Mouse (Mus musculus) kidney, postnatal 14 days (tissue): Measurements from ENCODE around the gene Csmd2.

Experiments
- DNase-seq: peaks from one replicate; pipeline ENCODE4 v3.0.0; 2022; ENCODE audit warnings: mixed read lengths

The Csmd2 gene

GRCm38 (mm10) chr4:128260907-128261560, 273.4 kb downstream of the Csmd2 start, which contains the start of gene Hmgb4:
Gene Hmgb4 (minus strand): TSS chr4:128260957.
- DNase-seq = no peak

GRCm38 (mm10) chr4:128264491-128264890, 276.8 kb downstream of the Csmd2 start:
- no peak for DNase-seq

GRCm38 (mm10) chr4:128265341-128265740, 277.7 kb downstream of the Csmd2 start:
- DNase-seq = no peak

- DNase-seq = peak; percentile 9
These were observed 281.7 kb downstream of the Csmd2 start for GRCm38 (mm10) chr4:128269261-128269875.

GRCm38 (mm10) chr4:128270177-128270576, 282.5 kb downstream of the Csmd2 start:
- DNase-seq = no peak

DNA sequence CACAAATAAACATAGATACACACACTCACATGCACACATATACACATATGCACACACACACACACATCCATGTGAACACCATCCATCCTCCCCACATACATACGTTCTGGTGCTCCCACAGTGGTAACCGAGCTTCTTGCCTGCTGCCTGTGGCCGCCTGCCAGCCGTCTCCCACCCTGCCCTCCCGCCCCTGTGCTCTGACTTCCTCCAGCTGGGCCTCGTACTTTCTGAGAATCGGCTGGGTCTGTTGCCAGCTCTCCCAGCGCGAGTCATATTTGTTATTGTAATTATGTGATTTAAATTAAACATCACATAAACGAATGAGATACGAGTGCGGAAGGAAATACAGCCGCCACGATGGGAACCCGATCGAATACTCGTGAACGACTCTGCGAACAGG, 283.3 kb downstream of the Csmd2 start:
- peak; percentile 51 for DNase-seq

- DNase-seq = no peak
These were observed 284.8 kb downstream of the Csmd2 start for GRCm38 (mm10) chr4:128272501-128272900.

DNA sequence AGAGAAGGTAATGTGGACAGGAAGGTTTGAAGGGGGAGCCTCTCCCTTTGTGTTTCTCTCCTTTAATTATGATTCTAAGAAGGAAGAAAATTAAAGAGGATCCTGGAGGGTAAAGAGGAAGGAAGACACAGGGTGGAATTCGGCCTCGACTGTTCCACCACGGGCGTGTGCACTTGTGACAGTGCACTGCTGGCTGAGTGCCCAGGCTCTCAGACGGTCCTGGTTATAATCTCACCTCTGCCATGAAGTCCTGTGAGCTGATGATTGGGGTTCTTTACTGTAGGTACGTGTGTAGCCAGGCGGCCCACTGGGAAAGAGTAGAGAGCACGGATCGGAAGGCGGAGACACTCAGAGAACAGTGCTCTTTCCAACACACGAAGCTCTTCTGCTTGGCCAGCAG, 285.5 kb downstream of the Csmd2 start:
- no peak for DNase-seq

- no peak for DNase-seq
These were observed 287.5 kb downstream of the Csmd2 start for GRCm38 (mm10) chr4:128275116-128275515.

- no peak for DNase-seq
These were observed 287.9 kb downstream of the Csmd2 start for GRCm38 (mm10) chr4:128275586-128275985.

GRCm38 (mm10) chr4:128285009-128285408, 297.4 kb downstream of the Csmd2 start:
- DNase-seq = no peak

DNA sequence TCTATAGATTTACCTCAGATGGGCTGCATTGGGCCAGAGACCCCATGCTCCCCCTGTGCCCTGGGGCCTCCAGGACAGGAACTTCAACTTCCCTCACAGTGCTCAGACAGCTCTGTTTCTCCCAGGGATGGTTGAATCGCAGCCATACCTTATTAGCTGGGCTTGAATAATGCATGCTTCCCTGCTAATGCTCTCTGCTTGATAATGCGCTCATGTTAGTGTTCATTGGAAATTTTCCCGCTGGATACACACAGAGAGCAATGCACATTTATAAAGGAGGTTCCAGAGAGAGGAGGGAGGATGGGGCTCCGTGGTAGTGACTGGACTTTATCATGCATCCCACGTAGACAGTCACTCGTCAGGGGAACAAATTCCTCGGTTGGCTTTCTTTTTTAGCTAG, 300.4 kb downstream of the Csmd2 start:
- no peak for DNase-seq

DNA sequence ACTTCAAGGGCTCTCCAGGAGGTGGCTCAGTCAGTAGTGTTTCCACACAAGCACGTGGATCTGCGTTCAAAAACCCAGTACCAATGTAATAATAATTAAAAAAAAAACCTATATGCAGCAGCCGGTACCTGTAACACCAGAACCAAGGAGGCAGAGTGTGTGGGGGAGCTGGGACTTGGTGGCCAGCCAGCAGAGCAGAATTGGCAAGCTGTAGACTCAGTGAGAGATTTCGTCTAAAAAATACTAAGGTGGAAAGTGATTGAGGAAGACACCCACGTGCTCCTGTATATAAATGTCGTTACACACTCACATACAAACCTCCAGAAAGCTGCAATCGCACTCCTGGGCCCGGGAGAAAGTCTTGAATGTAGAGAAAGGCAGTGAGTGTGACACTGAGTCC, 316.4 kb downstream of the Csmd2 start:
- no peak for DNase-seq

- no peak for DNase-seq
These were observed 318.4 kb downstream of the Csmd2 start for GRCm38 (mm10) chr4:128306011-128306410.

DNA sequence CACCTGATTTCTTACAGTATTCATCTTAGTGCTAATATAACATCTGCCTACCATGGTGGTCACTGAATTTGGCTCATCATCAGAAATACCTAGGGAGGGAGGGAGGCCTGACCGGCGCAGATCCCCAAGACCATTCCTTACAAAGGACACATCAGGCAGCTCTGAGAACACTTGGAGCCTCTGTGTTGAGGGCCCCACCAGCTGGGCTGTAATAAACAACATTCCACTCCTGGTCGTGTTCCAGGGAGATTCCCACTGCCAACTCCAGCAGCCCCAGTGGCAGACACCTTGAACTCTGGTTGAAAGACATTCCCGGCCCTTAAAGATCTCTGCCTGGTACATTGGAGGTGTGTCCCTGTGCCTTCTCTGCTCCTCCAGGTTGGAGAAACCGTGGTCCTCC, 327.7 kb downstream of the Csmd2 start:
- no peak for DNase-seq

GRCm38 (mm10) chr4:128317951-128318350, 330.3 kb downstream of the Csmd2 start:
- no peak for DNase-seq

GRCm38 (mm10) chr4:128325511-128325910, 337.9 kb downstream of the Csmd2 start:
- DNase-seq = no peak

GRCm38 (mm10) chr4:128326755-128327154, 339.1 kb downstream of the Csmd2 start:
- DNase-seq = no peak

DNA sequence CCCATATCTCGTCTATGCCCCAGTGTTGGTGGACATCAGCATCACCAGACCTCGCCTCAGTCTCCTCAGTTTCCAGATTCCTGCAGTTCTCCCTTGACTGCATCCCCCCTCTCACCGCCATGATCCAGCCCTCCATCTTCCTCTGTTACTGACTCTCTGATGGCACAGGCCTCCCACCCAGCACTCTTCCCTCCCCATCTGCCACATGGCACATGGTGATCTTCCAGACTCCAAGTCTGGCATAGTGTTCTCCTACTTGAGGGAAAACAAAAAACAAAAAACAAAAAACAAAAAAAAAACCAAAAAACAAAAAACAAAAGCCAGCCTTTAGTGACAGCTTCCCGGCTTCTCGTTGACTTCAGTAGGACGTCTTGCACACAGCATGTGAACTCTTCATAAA, 339.8 kb downstream of the Csmd2 start:
- no peak for DNase-seq

DNA sequence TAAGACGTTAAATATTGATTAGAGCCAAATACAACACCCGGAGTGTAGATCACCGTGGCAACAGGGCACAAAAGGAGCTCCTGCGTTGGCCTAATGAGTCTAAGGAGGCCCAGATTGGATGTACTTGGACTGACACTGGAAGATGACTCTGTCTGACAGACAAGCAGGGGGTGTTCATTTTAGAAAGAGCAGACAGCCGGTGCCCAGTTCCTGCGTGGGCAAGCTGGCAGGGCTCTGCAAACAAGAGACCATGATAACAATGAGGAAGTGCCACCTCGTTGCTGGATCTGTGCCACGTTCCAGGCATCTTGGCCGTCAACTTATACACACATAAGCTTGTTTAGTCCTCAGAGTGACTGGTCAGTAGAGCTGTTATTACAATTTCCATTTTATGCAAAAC, 342.9 kb downstream of the Csmd2 start:
- DNase-seq = no peak

DNA sequence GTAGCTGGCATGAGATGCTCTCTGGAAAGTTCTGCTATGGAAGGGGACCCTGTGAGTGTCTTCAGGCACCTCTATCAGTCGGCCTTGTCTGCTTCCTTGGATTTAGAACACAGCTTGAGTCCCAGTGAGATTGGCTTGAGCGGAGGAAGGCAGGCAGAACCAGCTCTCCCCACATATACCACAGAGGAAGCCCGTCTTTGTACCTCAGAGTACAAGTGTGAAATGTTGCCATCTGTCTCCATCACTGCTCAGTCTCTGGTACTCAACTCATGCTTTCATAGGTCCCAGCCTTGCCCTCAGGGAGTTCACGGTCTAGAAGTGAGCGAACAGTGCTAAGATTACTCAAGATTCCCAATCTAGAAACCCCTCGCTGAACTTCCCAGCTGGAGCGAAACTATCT, 352.8 kb downstream of the Csmd2 start:
- DNase-seq = no peak

GRCm38 (mm10) chr4:128341315-128341714, 353.7 kb downstream of the Csmd2 start:
- no peak for DNase-seq

DNA sequence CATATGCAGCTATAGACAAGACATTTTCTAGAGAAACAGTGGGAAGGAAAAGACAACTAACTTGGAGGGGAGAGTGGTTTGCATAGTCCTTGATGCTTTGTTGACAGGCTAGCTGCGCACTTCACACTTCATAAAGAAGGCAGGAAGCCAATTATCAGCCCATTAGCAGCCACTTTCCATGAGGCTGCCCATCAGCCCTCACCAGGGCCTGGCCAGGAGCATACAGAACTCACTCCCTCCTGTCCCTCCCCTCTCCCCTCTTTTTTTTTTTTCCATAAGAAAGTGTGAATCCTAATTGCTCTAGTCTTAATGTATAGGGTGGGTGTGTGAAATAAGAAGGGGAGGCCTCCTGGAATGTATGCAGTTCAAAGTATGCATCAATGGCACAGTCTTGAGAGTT, 354.6 kb downstream of the Csmd2 start:
- DNase-seq = no peak

DNA sequence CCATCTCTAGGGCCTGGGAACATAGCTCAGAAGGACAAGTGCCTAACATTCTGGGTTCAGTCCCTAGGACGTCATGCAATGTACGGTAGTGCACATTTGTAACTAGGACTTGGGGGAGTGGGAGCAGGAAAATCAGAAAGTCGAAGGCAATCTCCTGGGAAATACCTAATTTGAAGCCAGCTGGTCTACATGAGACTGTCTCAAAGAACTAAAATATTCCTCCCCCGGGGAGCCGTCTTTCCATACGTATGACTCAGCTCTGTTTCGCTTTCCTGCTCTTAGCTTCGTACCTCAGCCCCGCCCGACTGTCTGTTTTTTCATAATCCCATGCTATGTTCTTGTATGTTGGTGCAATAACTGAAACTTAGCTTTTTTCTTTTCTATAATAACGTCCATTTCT, 371.1 kb downstream of the Csmd2 start:
- no peak for DNase-seq

DNA sequence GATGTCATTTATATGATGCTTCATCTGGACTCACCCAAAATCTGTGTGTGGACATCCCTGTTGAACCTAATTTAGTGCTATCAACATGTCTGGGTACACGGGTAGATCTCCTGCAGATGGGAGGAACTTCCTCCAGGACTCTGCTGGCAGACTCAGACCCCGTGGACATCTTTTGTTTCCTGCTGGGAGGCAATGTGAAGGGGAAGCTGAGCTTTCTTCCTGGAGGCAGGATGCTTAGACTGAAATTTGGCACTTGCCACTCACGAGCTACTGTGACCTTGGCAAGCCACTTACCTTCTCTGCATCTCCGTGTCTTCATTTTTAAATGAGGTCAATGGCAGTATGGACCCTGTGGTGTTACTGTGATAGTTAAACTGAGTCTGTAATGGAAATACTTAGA, 378.2 kb downstream of the Csmd2 start:
- no peak for DNase-seq
